Mouse (Mus musculus): ENCODE results near the gene Arid3c.

DNA sequence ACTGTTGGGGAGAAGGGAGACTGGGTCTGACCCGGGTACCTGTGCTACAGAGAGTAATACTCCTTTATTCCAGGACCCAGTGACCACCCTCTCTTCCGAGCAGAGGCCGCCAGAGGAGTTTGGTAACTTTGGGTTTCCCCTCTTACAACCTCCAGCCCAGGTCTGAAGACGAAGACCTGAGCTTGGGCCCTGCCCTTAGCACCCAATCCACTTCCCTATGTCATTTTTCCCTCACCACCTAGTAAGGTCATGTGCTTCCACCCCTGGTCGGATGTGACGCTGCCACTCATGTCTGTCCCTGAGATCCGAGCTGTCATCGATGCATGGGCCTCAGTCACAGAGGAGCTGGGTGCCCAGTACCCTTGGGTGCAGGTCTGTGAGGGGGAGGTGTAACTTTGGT lies 25.5 kb upstream of the Arid3c start:
- TF ChIP-seq CTCF (conservative IDR thresholded peaks at IDR 0.05; ENCODE audit: insufficient read depth, insufficient read length, low read depth, low read length) (no peak), POLR2A (IDR thresholded peaks at IDR 0.05; ENCODE audit: low read depth, low read length) (no peak)
